Mouse (Mus musculus): ENCODE data around the gene Gm8281. TPM values are rescaled to one million over a fixed set of nuclear protein-coding genes. Genes with fewer than 3 reads are reported as not detected.
"Not testable (repeated sequence)": the region's sequence is repeated elsewhere in the genome, so short reads cannot be mapped to it uniquely, and the experiment has no call there.

Gm8281 gene
- 1.6 and 1.9 TPM in 2 replicates for polyA plus RNA-seq (2015; fragmentation: Nextera tagmentation; extraction: Ambion mirVana)

DNA sequence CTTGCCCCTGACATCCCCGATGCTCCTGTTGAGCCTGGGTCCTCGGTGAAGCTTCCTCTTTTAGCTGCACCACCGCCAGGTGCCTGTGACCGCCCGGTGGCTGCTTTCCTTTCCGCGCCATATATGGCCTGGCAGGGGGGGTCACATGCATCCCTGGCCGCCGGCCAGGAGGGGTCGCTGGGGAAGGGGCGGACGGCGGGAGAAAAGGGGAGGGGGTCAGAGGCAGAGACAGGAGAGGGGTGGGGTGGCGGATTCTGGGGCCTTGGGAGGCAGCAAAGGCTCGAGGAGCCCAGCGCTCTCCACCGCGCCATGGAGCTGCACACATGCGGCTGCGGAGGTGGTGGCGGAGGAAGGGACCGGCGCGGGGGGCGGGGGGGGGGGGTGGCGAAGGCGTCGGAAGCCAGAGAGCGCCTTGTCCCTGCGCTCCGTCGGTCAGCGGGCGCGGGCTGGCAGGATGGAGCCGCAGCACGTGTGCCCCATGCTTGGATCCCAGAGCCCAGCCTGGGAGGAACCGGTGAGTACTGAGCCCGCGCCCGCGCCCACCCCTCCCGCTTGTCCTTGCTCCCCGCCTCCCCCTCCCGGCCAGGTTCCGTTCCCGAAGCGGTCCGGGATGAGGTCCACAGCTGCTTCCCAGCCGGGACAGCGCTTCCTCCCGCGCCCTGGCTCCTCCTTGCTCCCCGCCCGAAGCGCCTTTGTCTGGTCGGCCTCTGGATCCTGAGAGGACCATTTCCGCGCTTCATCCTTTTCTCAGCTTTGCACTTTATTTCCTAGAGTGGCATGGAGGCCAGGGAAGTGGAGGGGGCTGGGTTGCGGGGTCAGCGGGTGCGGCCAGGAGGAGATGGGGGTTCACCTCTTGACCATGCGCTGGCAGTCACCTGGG lies at the start of gene Gm8281:
Gene Gm8281, plus strand, starts transcription at position 430 of the 880 bp plus-strand sequence.
- not testable (repeated sequence) for H3K9ac ChIP-seq; H3K36me3 ChIP-seq; H3K27me3 ChIP-seq; H3K4me1 ChIP-seq; H3K9me3 ChIP-seq; ATAC-seq (ENCODE audit: borderline replicate concordance, extremely low read depth, low FRiP score, low TSS enrichment); H3K27ac ChIP-seq
- 2% methylated on average over 26 of the region's 63 CpGs for WGBS
- peak within 1 kb of the TSS; percentile 60 for H3K4me2 ChIP-seq
- peak within 1 kb of the TSS; percentile 32 for H3K4me3 ChIP-seq

DNA sequence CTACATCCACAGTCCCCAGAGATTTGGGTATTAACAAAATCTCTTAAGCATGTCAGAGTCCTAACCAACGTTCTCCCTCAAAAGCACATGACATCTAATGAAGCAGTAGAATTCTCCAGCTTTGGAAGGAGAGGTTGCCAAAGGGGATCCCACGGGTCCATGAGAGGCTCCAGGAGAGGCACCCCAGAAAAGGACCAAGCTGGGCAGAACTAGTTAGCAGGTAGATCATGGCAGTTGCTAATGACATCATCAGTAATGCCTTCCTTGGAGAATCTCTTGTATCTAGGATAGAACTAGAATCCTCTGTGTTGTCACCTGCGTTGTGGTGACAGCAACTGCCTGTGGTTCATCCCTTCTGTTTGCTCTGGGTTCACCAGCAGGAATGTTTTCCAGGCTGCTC lies 20.5 kb upstream of the Gm8281 start, which contains the start of gene 4930555G01Rik:
Gene 4930555G01Rik, plus strand, starts transcription at position 301 of the 400 bp plus-strand sequence.
- not testable (repeated sequence) for ATAC-seq (ENCODE audit: borderline replicate concordance, extremely low read depth, low FRiP score, low TSS enrichment); H3K4me3 ChIP-seq; H3K27ac ChIP-seq; H3K9me3 ChIP-seq; H3K27me3 ChIP-seq; H3K9ac ChIP-seq; H3K4me1 ChIP-seq; H3K36me3 ChIP-seq; H3K4me2 ChIP-seq
- WGBS: no CpG with 5 or more reads among the region's 3 CpGs

DNA sequence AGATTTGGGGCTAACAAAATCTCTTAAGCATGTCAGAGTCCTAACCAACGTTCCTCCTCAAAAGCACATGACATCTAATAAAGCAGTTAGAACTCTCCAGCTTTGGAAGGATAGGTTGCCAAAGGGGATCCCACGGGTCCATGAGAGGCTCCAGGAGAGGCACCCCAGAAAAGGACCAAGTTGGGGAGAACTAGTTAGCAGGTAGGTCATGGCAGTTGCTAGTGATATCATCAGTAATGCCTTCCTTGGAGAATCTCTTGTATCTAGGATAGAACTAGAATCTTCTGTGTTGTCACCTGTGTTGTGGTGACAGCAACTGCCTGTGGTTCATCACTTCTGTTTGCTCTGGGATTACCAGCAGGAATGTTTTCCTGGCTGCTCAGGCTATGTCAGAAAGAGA lies 60.4 kb downstream of the Gm8281 start, which contains the start of gene Gm8279:
Gene Gm8279, plus strand, starts transcription at position 301 of the 400 bp plus-strand sequence.
- H3K27me3 ChIP-seq; H3K4me1 ChIP-seq; H3K9me3 ChIP-seq; H3K9ac ChIP-seq; H3K36me3 ChIP-seq; H3K4me3 ChIP-seq; ATAC-seq (ENCODE audit: borderline replicate concordance, extremely low read depth, low FRiP score, low TSS enrichment); H3K27ac ChIP-seq; H3K4me2 ChIP-seq: not testable (repeated sequence)
- WGBS: 84% methylated on average over 2 of the region's 2 CpGs

Other genes with a start within 250 kb of the Gm8281 start
- not detected in 2 replicates for gene Gm3269, start 232.9 kb upstream of the Gm8281 start, polyA plus RNA-seq (2015; fragmentation: Nextera tagmentation; extraction: Ambion mirVana)
- gene Gm3264, start 215.5 kb upstream of the Gm8281 start, polyA plus RNA-seq (2015; fragmentation: Nextera tagmentation; extraction: Ambion mirVana): 0.45 and 0.47 TPM in 2 replicates
- not detected in 2 replicates for gene Gm3278, start 178.6 kb upstream of the Gm8281 start, polyA plus RNA-seq (2015; fragmentation: Nextera tagmentation; extraction: Ambion mirVana)
- gene Gm8297, start 87.1 kb upstream of the Gm8281 start, polyA plus RNA-seq (2015; fragmentation: Nextera tagmentation; extraction: Ambion mirVana): not detected in 2 replicates
- not detected in 2 replicates for gene Gm3298, start 55.1 kb upstream of the Gm8281 start, polyA plus RNA-seq (2015; fragmentation: Nextera tagmentation; extraction: Ambion mirVana)
- gene 4930555G01Rik, start 20.4 kb upstream of the Gm8281 start, polyA plus RNA-seq (2015; fragmentation: Nextera tagmentation; extraction: Ambion mirVana): not detected in 2 replicates
- gene Gm8279, start 60.5 kb downstream of the Gm8281 start, polyA plus RNA-seq (2015; fragmentation: Nextera tagmentation; extraction: Ambion mirVana): not detected in 2 replicates
- gene Gm3317, start 93.5 kb downstream of the Gm8281 start, polyA plus RNA-seq (2015; fragmentation: Nextera tagmentation; extraction: Ambion mirVana): not detected in 2 replicates
- gene Gm8271, start 114.8 kb downstream of the Gm8281 start, polyA plus RNA-seq (2015; fragmentation: Nextera tagmentation; extraction: Ambion mirVana): not detected in 2 replicates
- gene Gm3526, start 189.5 kb downstream of the Gm8281 start, polyA plus RNA-seq (2015; fragmentation: Nextera tagmentation; extraction: Ambion mirVana): not detected in 2 replicates